Mouse (Mus musculus): ENCODE data around the gene Thsd4. TPM values are rescaled to one million over a fixed set of nuclear protein-coding genes. Genes with fewer than 3 reads are reported as not detected.

Thsd4 gene
- polyA plus RNA-seq, 1 experiment = 2.6 TPM

GRCm38 (mm10) chr9:60008936-60009335 is 512.9 kb downstream of the Thsd4 start:
- H3K4me3 ChIP-seq (ENCODE audit: insufficient read depth, low read length) = no peak overlapping the region
- TF ChIP-seq POLR2A (IDR thresholded peaks at IDR 0.05; ENCODE audit: extremely low read depth, insufficient read depth, low read length) (no peak), CTCF (IDR thresholded peaks at IDR 0.05; ENCODE audit: extremely low read depth, insufficient read depth, low read length) (no peak)
- H3K4me1 ChIP-seq (ENCODE audit: control insufficient read depth, insufficient read depth, low read length) = no peaks in the 10 kb centered on the region
- H3K27ac ChIP-seq (ENCODE audit: insufficient read depth, low read length) = no peak overlapping the region

GRCm38 (mm10) chr9:60002323-60002722 is 519.5 kb downstream of the Thsd4 start:
- no peaks in the 10 kb centered on the region for H3K4me1 ChIP-seq (ENCODE audit: control insufficient read depth, insufficient read depth, low read length)
- H3K4me3 ChIP-seq (ENCODE audit: insufficient read depth, low read length) = no peak overlapping the region
- no peak for TF ChIP-seq CTCF (IDR thresholded peaks at IDR 0.05; ENCODE audit: extremely low read depth, insufficient read depth, low read length)
- no peak for TF ChIP-seq POLR2A (IDR thresholded peaks at IDR 0.05; ENCODE audit: extremely low read depth, insufficient read depth, low read length)
- no peak overlapping the region for H3K27ac ChIP-seq (ENCODE audit: insufficient read depth, low read length)

GRCm38 (mm10) chr9:60001444-60001843 is 520.4 kb downstream of the Thsd4 start:
- Histone ChIP-seq H3K4me3 (ENCODE audit: insufficient read depth, low read length) (no peak overlapping the region), H3K4me1 (ENCODE audit: control insufficient read depth, insufficient read depth, low read length) (no peaks in the 10 kb centered on the region), H3K27ac (ENCODE audit: insufficient read depth, low read length) (no peak overlapping the region)
- TF ChIP-seq POLR2A (IDR thresholded peaks at IDR 0.05; ENCODE audit: extremely low read depth, insufficient read depth, low read length) = no peak
- TF ChIP-seq CTCF (IDR thresholded peaks at IDR 0.05; ENCODE audit: extremely low read depth, insufficient read depth, low read length) = no peak

GRCm38 (mm10) chr9:59997725-59998124 is 524.1 kb downstream of the Thsd4 start:
- no peak overlapping the region for H3K4me3 ChIP-seq (ENCODE audit: insufficient read depth, low read length)
- no peaks in the 10 kb centered on the region for H3K4me1 ChIP-seq (ENCODE audit: control insufficient read depth, insufficient read depth, low read length)
- H3K27ac ChIP-seq (ENCODE audit: insufficient read depth, low read length) = no peak overlapping the region
- TF ChIP-seq CTCF (IDR thresholded peaks at IDR 0.05; ENCODE audit: extremely low read depth, insufficient read depth, low read length) (no peak), POLR2A (IDR thresholded peaks at IDR 0.05; ENCODE audit: extremely low read depth, insufficient read depth, low read length) (no peak)

GRCm38 (mm10) chr9:59991407-59991806 is 530.4 kb downstream of the Thsd4 start:
- no peak overlapping the region for H3K4me3 ChIP-seq (ENCODE audit: insufficient read depth, low read length)
- TF ChIP-seq CTCF (IDR thresholded peaks at IDR 0.05; ENCODE audit: extremely low read depth, insufficient read depth, low read length) (no peak), POLR2A (IDR thresholded peaks at IDR 0.05; ENCODE audit: extremely low read depth, insufficient read depth, low read length) (no peak)

GRCm38 (mm10) chr9:59989864-59990263 is 532.0 kb downstream of the Thsd4 start:
- Histone ChIP-seq H3K4me3 (ENCODE audit: insufficient read depth, low read length) (no peak overlapping the region), H3K4me1 (ENCODE audit: control insufficient read depth, insufficient read depth, low read length) (no peaks in the 10 kb centered on the region), H3K27ac (ENCODE audit: insufficient read depth, low read length) (no peak overlapping the region)
- TF ChIP-seq POLR2A (IDR thresholded peaks at IDR 0.05; ENCODE audit: extremely low read depth, insufficient read depth, low read length) = no peak
- TF ChIP-seq CTCF (IDR thresholded peaks at IDR 0.05; ENCODE audit: extremely low read depth, insufficient read depth, low read length) = peak; percentile 63; the same call in 1 of the 2 replicates

More at GRCm38 (mm10) chr9:59991407-59991806, 530.4 kb downstream of the Thsd4 start:
- Histone ChIP-seq H3K27ac (ENCODE audit: insufficient read depth, low read length) (no peak overlapping the region), H3K4me1 (ENCODE audit: control insufficient read depth, insufficient read depth, low read length) (no peaks in the 10 kb centered on the region)

- Histone ChIP-seq H3K4me3 (ENCODE audit: insufficient read depth, low read length) (no peak overlapping the region), H3K4me1 (ENCODE audit: control insufficient read depth, insufficient read depth, low read length) (no peaks in the 10 kb centered on the region), H3K27ac (ENCODE audit: insufficient read depth, low read length) (no peak overlapping the region)
- no peak for TF ChIP-seq POLR2A (IDR thresholded peaks at IDR 0.05; ENCODE audit: extremely low read depth, insufficient read depth, low read length)
- TF ChIP-seq CTCF (IDR thresholded peaks at IDR 0.05; ENCODE audit: extremely low read depth, insufficient read depth, low read length) = no peak
These were observed 535.8 kb downstream of the Thsd4 start for GRCm38 (mm10) chr9:59985900-59986572.

- no peaks in the 10 kb centered on the region for H3K4me1 ChIP-seq (ENCODE audit: control insufficient read depth, insufficient read depth, low read length)
- no peak overlapping the region for H3K4me3 ChIP-seq (ENCODE audit: insufficient read depth, low read length)
- no peak overlapping the region for H3K27ac ChIP-seq (ENCODE audit: insufficient read depth, low read length)
- TF ChIP-seq CTCF (IDR thresholded peaks at IDR 0.05; ENCODE audit: extremely low read depth, insufficient read depth, low read length) (no peak), POLR2A (IDR thresholded peaks at IDR 0.05; ENCODE audit: extremely low read depth, insufficient read depth, low read length) (no peak)
These were observed 540.7 kb downstream of the Thsd4 start for GRCm38 (mm10) chr9:59981116-59981515.

- H3K27ac ChIP-seq (ENCODE audit: insufficient read depth, low read length) = no peak overlapping the region
- no peaks in the 10 kb centered on the region for H3K4me1 ChIP-seq (ENCODE audit: control insufficient read depth, insufficient read depth, low read length)
- TF ChIP-seq POLR2A (IDR thresholded peaks at IDR 0.05; ENCODE audit: extremely low read depth, insufficient read depth, low read length) (no peak), CTCF (IDR thresholded peaks at IDR 0.05; ENCODE audit: extremely low read depth, insufficient read depth, low read length) (no peak)
- no peak overlapping the region for H3K4me3 ChIP-seq (ENCODE audit: insufficient read depth, low read length)
These were observed 550.6 kb downstream of the Thsd4 start for GRCm38 (mm10) chr9:59971263-59971662.

- TF ChIP-seq POLR2A (IDR thresholded peaks at IDR 0.05; ENCODE audit: extremely low read depth, insufficient read depth, low read length) (no peak), CTCF (IDR thresholded peaks at IDR 0.05; ENCODE audit: extremely low read depth, insufficient read depth, low read length) (peak; percentile 78)
- Histone ChIP-seq H3K4me3 (ENCODE audit: insufficient read depth, low read length) (no peak overlapping the region), H3K27ac (ENCODE audit: insufficient read depth, low read length) (no peak overlapping the region), H3K4me1 (ENCODE audit: control insufficient read depth, insufficient read depth, low read length) (peaks cover 2% of the 10 kb centered on the region; the same call in 1 of the 2 replicates)
These were observed 552.5 kb downstream of the Thsd4 start for GRCm38 (mm10) chr9:59969383-59969782.

Measured in cortical plate, adult 2 months (tissue).